Mouse (Mus musculus): Measurements from ENCODE around the gene Arid1b.
"Not testable (repeated sequence)": the region's sequence is repeated elsewhere in the genome, so short reads cannot be mapped to it uniquely, and the experiment has no call there.

Gene Arid1b

DNA sequence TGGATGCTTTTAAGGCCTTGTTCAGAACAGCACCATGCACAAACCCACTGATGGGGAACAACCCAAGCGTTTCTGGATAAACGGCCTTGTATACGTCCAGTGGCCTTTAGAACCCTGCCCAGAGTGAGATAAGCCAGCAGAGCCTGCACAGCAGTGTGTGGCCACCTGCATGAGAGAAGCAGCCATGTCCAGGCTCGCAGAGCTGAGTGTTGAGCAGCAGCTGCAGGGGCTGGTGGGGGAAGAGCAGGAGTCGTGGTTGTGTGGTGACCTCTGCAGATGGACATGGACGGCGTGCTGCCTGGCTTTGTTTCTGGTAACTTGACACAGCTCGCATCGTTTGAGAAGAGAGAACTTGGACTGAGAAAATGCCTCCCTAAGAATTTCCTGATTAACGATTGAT is 97.8 kb downstream of the Arid1b start:
- no peak for DNase-seq

DNA sequence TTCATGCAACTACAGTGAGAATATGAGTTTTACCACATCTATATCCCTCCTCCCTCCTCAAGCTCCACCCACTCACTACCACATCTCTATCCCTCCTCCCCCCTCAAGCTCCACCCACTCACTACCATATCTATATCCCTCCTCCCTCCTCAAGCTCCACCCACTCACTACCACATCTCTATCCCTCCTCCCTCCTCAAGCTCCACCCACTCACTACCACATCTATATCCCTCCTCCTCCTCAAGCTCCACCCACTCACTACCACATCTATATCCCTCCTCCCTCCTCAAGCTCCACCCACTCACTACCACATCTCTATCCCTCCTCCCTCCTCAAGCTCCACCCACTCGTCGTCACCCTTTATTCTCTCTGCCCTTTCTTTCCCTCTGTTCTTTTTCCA is 99.2 kb downstream of the Arid1b start:
- not testable (repeated sequence) for DNase-seq

DNA sequence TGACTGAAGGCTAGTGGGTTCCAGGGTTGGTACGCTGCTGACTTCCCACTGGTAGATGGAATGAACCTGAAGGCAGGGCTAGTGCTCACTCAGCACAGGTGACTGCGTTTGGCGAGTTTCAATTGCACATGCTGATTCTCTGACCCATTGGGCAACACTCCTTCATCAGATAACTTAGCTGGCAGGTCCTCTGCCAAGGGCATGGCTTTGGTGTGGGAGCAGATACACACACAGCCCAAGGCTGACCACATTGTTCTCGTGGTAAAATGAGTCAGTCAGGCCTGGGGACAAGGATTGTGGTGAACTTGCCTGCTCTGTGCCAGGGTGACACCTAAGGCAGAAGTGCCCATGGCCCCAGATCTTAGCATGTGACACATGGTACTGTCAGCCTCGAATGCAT is 100.5 kb downstream of the Arid1b start:
- no peak for DNase-seq

DNA sequence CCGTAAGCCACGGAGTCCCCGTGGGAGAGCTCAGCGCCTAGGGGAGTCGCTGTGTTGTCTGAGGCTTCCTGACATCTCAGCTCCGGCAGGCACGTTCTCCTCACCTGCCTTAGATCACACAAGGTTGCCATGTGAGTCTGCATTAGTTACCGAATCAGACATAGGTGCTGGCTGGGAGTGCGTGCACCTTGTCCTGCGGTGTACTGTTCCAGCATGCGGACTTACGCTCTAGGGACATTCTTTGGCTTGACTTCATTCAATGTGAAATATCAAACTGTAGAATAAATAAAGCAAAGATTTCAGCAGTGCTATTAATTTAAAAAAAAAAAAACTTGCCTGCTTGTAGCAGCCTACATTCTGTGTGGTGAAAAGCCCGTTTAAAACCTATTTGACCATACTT is 101.6 kb downstream of the Arid1b start:
- DNase-seq = no peak

DNA sequence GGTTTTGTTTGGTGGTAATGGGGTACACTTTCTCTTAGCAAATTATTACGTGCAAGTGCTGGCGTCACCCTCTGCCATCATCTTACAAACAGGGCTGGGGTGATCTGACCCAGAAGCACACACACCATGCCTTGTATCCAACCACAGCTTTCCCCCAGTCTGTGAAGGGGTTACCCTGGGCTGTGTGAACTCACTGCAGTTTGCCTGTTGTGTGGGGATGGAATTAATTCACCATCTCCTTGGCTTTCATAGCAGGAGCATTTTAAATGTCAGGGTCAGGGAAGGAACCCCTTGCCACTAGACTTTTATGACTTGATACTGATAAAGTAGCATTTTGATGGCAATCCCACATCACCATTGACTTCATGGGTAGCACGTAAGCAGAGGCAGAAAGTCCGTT is 102.9 kb downstream of the Arid1b start:
- DNase-seq = no peak

DNA sequence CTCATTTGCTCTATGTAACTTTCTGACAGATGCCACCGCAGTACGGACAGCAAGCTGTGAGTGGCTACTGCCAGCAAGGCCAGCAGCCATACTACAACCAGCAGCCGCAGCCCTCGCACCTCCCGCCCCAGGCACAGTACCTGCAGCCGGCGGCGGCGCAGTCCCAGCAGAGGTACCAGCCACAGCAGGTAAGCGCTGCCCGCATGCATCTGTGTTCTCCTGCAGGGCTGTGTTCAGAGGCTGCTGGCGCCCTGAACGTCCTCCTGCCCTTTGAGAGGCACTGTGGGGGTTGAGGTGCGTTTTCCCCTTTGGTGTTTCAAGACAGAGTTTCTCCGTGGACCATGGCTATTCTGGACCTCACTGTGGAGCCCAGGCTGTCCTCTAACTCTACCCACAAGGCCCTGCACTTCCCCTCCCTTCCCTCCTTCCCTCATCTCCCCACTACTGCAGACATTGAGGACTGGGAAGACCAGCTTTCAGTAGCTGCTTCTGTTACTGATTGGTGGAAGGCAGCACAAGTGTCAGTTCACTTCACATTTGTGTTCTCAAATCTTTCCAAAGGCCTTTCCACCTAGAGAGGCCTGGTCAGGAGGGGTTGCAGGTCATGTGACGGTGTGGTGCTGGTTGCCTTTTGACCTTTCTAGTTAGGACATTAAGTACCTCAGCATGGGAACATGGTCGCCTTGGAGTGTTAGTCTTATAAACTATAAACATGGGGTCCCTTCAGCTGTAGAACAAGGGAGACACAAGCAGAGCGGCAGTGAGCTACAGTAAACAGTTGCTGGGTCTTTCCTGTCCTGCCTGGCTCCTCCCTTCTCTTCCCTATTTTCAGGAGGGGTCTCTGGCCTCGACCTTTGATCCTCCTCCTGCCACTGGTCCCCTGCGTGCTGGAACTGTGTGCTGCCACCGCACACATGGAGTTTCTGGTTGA is 103.7 kb downstream of the Arid1b start:
- no peak for DNase-seq

DNA sequence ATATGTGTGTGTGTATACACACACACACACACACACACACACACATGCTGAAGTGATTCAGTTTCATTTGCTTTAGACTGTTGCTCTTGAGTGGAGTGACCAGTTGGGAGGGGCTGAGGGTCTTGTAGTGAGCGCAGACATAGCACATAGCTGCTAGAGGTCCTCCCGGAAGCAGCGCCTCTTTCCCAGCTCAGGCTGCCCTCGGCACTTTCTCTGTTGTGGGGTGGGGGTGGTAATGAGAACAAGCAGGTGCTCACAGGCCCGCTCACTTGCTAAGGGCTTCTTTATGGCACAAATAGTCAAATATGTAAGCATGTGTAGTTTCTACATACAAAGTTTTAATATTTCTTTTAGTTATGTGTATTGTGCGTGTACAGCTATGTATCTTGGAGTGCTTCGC is 104.6 kb downstream of the Arid1b start:
- DNase-seq = no peak

DNA sequence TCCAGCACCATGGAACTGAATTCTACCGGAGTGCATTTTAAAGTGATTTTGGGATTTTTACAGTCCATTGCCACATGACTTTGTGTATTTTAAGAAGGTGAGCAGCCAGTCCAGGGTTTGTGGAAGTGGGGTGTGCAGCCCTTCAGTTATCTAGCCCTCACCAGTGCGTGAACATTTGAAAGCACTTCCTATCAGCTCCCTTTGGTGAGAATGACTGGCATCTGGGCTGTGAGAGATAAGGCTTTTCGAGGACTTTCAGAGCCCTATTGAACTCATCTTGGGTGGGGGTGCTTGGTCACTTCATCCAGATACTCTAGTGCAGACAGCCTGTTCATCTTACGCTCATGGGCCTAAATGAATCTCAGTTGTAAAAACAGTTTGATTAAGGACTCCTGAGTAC is 105.1 kb downstream of the Arid1b start:
- no peak for DNase-seq

DNA sequence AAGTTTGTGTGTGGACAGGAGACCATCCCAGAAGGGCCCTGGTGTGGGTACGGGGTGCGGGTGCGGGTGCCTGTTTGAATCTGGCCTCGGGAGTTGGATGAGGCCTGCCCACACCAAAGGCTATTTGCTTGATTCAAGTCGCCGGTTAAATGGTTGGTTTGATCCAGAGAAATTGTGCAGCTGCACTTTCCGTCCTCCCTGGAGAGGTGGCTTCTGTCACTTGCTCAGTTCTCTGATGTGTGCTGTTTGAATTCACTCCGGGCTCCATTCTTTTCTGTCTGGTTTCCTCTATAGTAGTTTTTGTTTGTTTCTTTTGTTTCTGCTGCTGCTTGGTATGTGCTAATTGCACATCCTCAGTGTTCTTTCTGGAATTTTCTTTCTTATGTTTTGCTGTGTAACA is 107.0 kb downstream of the Arid1b start:
- no peak for DNase-seq

DNA sequence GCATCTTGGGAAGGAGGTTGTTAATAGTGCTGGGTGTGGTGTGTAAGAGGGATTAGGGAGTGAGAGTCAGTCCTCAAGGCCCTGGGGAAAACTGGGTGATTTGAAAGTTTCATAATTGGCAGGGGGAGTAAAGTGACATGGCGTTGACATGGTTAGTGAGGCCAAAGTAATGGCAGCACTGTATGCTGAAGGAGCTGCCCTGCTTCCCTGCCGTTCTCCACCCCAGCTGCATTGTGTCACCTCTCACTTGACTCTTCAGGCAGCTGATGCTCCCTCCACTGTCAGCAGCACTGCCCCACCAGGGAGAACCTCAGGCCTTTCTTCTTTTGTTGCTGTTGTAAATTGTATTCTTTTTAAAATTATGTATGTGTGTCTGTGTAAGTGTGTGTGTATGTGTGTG is 107.8 kb downstream of the Arid1b start:
- DNase-seq = no peak

DNA sequence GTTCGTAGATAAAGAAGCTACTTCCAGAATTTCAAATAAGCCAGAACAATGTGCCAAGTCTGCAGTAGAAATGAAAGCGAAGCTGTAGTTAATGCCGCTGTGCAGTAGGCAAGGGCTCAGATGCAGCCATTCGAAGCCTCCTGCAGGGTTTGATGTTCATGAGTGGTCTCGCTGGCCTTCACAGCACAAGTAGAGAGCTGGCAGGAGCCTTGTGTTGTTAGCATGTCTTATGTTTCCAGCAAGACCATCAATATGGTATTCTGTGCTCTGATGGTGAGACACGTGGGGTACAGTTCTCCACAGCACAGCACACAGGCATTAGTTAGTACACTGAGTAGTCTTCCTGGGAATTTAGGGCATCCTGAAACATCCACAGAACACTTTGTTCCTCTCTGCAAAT is 111.6 kb downstream of the Arid1b start:
- DNase-seq = no peak

DNA sequence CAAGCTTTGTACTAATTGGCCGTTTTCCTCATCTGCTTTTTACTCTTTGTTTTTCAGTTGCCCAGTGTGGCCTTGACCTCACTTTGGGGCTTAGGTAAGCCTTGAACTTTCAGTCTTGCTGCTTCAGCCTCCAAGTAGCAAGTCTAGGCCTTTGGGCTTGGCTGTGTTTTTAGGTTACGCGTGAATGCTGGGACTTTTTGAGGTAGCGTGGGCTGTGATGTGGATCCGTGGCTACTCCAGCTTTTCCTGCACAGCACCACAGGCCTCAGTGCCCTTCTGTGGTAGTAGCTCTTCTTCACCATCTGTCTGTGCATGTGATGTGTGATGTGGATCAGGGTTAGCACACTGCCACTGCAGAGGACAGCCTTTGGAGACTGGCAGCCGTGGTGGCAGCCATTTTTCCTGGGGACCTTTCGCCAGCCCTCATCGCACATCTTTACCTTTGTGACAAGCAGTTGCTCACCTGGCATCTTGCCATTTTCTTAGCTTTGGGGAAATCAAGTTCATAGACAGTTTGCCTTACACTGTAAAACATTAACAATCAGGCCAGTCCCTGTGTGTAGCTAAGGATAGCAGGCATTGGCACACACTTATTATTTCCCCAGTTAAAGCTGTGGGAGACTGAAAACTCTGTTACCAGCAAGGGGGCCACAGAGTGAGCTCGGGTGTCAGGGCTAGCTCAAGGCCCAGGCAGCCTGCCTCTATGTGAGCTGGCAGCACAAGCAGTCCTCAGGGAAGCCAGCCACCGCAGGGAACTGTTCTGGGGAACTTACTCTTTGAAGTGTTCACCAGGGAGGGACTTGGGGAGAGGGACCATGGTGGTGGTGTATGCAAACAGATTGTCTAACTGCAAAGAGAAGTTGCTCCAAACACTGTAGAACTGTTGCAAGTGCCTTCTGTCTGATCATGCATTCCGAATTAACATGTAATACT is 112.4 kb downstream of the Arid1b start:
- DNase-seq = no peak

DNA sequence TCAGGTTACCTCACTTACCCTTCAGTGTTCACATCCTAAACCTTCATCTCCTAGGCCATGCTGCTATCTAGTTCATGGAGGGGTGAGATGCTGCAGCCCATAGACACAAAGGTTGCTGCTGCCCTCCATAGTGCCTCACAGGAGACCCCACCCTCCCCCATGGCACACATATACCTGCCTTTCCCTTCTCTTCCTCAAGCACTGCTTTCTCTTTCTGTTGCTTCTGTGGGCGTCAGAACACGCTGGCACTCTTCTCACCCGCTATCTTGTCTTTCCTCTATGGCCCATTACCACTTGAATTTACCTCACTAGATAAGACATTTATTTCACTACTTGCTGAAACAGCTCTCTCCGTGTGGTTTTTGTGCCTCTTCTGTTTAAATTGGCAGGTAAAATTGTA is 113.4 kb downstream of the Arid1b start:
- DNase-seq = no peak

DNA sequence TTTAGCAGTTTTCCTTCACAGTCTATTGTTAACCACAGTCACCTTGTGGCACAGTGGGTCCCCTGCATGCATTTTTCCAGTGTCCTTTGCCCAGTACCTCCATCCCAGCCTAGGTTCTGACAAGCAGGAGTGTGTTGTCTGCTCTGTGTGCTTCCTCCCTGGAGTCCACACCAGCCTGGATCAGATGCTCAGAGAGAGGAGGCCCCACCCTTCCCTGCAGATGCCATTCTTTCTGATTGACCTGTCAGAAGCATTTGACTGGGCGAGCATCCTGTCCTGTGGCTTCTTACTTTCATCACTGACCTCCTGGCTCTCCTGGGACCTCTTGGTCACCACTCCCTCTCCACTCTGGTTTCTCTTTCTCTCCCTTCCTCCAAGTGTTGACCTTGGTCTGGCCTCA is 113.9 kb downstream of the Arid1b start:
- DNase-seq = no peak

DNA sequence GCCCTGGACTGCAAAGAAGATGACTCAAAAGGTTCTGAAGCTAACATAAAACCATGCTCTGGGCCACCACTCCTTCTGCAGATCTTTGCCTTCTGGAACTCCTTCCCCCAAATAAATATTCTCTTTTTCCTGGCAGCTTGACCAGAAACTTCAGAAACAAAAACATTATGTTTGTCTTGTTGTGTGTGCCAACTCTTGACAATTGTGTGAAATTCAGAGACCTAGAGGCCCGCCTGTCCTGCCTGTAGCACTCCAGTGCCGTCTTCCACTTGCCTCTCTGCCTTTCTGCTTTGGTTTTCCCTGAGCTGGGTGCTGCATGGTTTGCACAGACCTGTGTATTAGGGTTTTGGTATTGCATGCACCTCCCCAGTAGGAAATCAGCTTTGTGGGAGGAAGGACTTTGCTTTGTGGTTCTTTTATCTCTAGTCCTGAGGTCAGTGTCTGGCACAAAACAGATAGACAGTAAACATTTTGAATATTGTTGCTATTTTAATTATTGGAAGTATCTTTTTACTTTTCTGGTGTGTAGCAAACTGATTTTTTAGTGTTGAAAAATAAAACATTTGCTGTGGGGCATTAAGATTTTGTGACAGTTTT is 114.5 kb downstream of the Arid1b start:
- no peak for DNase-seq

DNA sequence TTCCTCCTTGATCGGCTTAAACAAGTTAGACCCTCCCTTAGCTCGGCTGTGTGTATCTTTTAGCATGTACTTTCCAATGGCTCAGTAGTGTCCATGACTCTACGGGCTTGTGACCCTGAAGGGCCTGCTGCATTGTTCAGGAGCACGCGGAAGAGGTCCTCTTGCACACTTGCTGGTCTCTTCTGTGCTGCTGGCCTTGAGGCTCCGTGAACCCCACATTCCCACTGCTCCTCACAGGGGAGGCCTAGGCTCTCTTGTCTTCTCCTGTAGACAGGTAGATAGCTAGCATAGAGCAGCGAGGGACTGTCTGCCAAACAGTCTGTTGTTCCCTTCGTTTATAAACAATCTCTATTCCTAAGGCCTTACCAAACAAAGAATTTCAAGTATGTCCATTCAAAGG is 115.2 kb downstream of the Arid1b start:
- DNase-seq = no peak

DNA sequence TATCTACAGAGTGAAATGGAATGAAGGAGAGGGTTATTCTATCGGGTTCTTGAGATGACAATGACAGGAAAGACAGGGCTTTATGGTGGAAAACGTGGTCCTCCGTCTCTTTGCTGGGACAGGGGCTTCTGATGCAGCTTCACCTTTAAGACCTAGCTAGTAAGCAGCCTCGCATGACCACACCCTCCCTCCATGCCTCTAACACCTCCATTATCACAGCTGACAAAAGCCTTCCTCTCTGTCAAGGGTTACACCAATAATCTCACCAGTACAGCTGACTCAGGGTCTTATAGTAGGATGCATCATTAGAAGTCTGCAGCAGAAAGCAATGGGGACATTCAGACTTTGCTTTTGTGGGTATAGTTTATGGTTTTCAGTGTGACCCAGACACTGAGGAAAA is 116.0 kb downstream of the Arid1b start:
- DNase-seq = no peak

DNA sequence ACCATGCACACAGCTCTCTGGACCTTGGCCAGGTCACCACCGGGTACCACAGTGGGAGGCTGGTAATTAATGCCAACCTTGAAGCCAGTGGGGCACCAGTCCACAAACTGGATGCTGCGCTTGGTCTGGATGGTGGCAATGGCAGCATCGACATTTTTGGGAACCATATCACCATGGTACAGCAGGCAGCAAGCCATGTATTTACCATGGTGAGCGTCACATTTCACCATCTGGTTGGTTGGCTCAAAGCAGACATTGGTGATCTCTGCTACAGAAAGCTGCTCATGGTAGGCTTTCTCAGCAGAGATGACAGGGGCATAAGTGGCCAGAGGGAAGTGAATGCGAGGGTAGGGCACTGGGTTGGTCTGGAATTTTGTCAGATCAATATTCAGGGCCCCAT is 116.8 kb downstream of the Arid1b start:
- not testable (repeated sequence) for DNase-seq

DNA sequence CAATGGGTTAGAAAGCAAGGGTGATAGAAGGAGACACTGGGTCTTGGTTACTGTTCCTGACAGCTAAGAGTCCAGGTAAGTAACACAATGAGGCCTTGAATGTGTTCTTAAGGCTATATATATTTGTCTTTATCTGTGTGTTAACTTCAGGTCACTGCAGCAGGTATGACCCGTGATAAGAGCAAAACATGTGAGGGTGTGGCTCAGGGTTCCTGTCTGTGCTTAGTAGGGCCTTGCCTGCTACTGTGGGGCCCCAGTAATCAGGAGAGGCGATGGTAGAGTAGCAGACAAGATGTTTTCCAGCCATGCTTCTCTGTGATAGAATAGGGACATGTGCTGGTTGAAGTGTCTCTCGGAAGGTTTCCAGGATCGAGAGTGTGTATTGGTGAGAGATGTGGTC is 118.0 kb downstream of the Arid1b start:
- DNase-seq = no peak

DNA sequence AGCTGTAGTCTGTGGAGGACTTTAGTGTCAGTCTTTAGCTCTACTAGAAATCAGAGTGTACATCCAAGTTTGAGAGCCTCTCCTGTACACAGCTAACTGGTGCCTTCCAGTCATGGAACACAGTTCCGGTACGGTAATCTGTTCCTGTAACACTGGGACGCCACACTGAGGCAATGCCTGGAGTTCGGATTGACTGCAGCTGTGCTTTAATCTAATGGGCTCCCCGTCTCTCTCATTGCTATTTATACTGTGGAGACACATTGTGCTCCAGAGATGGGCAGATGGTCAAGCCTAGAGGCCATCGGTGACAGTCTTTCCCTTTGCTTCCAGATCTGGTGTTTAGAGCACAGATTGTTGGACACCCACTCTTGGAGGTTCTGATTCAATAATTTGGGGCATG is 121.8 kb downstream of the Arid1b start:
- DNase-seq = peak; percentile 60

DNA sequence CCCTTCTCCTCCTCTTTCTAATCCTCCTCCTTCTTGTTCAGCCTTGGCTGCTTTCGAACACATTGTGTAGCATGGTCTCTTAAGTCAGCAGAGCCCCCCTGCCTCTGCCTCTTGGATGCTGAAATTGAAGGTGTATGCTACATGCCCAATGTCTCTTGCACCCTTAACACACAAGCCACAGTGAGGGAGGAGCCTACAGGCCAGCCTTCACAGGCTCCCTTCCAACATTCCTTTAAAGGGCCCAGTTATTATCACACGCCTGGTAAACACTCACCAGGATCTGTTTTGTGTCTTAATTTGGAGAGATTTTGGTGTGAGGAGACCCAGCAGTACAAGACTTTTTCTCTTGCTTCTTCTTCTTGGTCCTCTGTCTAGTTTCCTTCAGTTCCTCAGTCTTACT is 122.9 kb downstream of the Arid1b start:
- no peak for DNase-seq

DNA sequence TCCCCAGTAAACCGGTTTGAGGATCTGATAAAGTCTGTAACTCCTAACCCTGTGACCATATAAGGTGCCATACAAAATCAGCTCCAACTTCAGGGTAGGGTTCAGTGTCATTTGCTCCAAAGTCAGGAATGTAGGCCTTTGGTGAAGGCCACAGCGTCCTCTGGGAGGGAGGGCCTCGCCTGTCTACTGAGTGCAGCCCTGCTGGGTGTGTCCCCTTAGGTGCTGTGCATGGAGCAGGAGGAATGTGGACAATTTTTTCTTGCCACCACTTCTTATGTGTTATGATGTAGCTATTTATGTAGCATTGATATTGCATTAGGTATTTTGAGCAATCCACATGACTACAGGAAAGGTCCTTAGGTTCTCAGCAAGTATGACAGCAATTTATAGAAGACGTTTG is 124.0 kb downstream of the Arid1b start:
- no peak for DNase-seq

DNA sequence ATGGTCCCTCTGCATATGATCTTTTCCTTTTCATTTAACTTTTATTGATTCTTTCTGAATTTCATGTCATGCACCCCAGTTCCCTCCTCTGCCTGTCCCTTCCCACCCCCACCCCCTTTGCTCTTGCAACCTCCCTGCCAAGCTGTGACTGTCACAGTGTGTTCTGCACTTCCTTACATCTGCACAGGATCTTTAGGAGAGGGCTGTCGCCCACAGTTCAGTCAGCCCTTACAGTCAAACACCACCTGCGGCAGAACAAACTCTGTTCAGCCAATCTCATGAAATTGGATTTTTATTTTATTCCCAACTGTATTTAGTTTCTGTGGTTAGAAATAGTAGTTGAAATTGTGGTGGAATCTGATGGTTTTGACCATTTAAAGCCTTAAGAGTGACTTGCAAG is 130.5 kb downstream of the Arid1b start:
- no peak for DNase-seq

Measured in cerebellum, adult 11 months (tissue).